Mouse (Mus musculus): Measurements from ENCODE around the gene Otogl. TPM values are rescaled to one million over a fixed set of nuclear protein-coding genes. Genes with fewer than 3 reads are reported as not detected.

The Otogl gene
- total and polyA plus RNA-seq, 3 experiments: under 0.01 TPM; not detected in 2

DNA sequence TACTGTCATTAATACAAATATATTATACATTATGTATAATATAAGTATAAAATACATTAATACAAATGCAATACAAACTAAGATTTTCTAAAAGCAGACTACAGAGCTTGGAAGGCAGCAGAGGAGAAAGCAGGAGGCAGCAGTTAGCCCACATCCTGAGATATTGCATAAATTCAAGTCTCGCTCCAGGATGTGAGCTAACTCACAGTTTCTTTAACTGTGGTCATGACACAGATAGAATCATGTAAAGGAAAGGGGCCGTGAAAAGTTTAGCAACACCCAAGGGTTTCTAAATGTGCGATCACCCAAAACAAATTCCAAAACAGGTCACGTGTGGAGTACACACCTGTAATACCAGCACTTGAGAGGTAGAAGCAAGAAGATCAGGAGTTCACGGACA is 39.4 kb downstream of the Otogl start:
- no peak for DNase-seq (ENCODE audit: low spot score)
- TF ChIP-seq TAL1 (conservative IDR thresholded peaks at IDR 0.05; ENCODE audit: low read depth, low read length): no peak
- Histone ChIP-seq H3K36me3 (replicated peaks) (no peaks in the 10 kb centered on the region), H3K4me3 (ENCODE audit: low read depth, low read length) (no peak overlapping the region), H3K27me3 (ENCODE audit: insufficient read depth, low read length) (no peaks in the 10 kb centered on the region), H3K9me3 (replicated peaks) (no peaks in the 10 kb centered on the region), H3K4me1 (ENCODE audit: insufficient read depth, low read depth, low read length) (no peaks in the 10 kb centered on the region)
- no peak for ATAC-seq (ENCODE audit: extremely low read depth, insufficient number of reproducible peaks, low FRiP score, poor library complexity, severe bottlenecking)

DNA sequence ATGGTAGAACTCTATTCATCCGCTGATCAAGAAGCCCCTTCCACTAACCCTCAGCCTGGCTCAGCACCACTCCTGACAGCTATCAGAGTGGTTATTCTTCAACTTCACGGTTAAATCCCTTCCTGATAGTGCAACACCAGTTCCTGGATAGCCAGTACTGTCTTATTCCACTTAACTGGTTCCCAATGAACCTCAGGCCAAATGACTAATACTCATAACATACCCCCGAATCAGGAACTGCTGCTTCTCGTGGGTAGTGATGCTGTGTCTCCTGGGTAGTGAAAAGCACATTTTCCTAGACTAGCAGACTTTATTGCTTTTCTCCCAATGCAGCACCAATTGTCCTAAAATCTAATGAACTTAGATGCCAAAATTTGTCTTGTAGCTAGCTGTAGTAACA is 39.8 kb downstream of the Otogl start:
- no peaks in the 10 kb centered on the region for H3K4me1 ChIP-seq (ENCODE audit: insufficient read depth, low read depth, low read length)
- no peaks in the 10 kb centered on the region for H3K36me3 ChIP-seq (replicated peaks)
- TF ChIP-seq CTCF (IDR thresholded peaks at IDR 0.05; ENCODE audit: low read depth, low read length): no peak
- TF ChIP-seq GATA1 (IDR thresholded peaks at IDR 0.05; ENCODE audit: borderline replicate concordance, low read length): no peak
- TF ChIP-seq GATA2 (IDR thresholded peaks at IDR 0.05; ENCODE audit: borderline replicate concordance, low read depth, low read length): no peak
- no peak for TF ChIP-seq TAL1 (conservative IDR thresholded peaks at IDR 0.05; ENCODE audit: low read depth, low read length)
- no peak for TF ChIP-seq POLR2AphosphoS5 (IDR thresholded peaks at IDR 0.05; ENCODE audit: insufficient replicate concordance, low read depth, low read length)
- no peaks in the 10 kb centered on the region for H3K27me3 ChIP-seq (ENCODE audit: insufficient read depth, low read length)
- ATAC-seq (ENCODE audit: extremely low read depth, insufficient number of reproducible peaks, low FRiP score, poor library complexity, severe bottlenecking) (no peak), DNase-seq (ENCODE audit: low spot score) (no peak)
- no peaks in the 10 kb centered on the region for H3K9me3 ChIP-seq (replicated peaks)
- H3K4me3 ChIP-seq (ENCODE audit: low read depth, low read length): no peak overlapping the region

DNA sequence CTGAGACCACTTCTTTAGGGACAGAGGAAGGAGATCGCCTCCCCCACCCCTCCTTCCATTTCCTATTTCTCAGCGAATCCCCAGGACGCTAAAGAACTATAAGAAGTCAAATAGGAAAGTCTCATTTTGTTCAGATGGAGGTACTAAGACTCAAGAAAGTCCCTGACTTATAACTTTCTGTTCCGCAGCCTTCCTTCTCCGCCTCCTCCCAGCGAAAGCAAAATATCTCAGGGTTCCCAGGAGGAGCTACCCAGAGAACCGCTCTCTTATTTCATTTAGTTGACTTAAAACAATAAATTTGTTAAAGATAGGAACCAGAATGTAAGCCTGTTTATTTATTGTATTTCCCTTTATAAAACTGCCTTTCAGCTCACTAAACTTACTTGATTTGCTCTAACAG is 41.4 kb downstream of the Otogl start:
- Histone ChIP-seq H3K27me3 (ENCODE audit: insufficient read depth, low read length) (no peaks in the 10 kb centered on the region), H3K9me3 (replicated peaks) (no peaks in the 10 kb centered on the region), H3K4me1 (ENCODE audit: insufficient read depth, low read depth, low read length) (no peaks in the 10 kb centered on the region), H3K4me3 (ENCODE audit: low read depth, low read length) (no peak overlapping the region), H3K36me3 (replicated peaks) (no peaks in the 10 kb centered on the region)
- DNase-seq (ENCODE audit: low spot score) (no peak), ATAC-seq (ENCODE audit: extremely low read depth, insufficient number of reproducible peaks, low FRiP score, poor library complexity, severe bottlenecking) (no peak)
- TF ChIP-seq TAL1 (conservative IDR thresholded peaks at IDR 0.05; ENCODE audit: low read depth, low read length): no peak
- TF ChIP-seq POLR2AphosphoS5 (IDR thresholded peaks at IDR 0.05; ENCODE audit: insufficient replicate concordance, low read depth, low read length): no peak
- no peak for TF ChIP-seq GATA2 (IDR thresholded peaks at IDR 0.05; ENCODE audit: borderline replicate concordance, low read depth, low read length)
- no peak for TF ChIP-seq CTCF (IDR thresholded peaks at IDR 0.05; ENCODE audit: low read depth, low read length)
- no peak for TF ChIP-seq GATA1 (IDR thresholded peaks at IDR 0.05; ENCODE audit: borderline replicate concordance, low read length)

DNA sequence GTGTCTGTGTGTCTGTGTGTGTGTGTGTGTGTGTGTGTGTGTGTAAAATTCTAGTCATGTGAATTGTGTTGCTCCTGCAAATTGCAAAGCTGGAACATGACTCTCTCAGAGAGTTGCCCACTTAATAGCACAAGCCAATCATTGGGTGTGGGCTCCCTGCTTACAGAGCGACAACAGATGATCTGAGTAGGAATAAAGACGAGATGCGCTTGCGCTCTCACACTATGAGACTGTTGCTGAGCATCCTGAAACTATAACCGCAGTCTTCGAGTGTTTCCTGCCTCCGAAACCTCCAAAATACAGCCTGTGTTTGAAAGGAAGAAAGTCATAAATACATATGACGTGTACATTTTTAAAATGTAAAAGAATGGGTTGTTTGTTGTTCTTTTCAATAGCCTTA is 43.0 kb downstream of the Otogl start:
- ATAC-seq (ENCODE audit: extremely low read depth, insufficient number of reproducible peaks, low FRiP score, poor library complexity, severe bottlenecking) (no peak), DNase-seq (ENCODE audit: low spot score) (no peak)
- no peak overlapping the region for H3K4me3 ChIP-seq (ENCODE audit: low read depth, low read length)
- H3K36me3 ChIP-seq (replicated peaks): no peaks in the 10 kb centered on the region
- no peak for TF ChIP-seq POLR2AphosphoS5 (IDR thresholded peaks at IDR 0.05; ENCODE audit: insufficient replicate concordance, low read depth, low read length)
- no peaks in the 10 kb centered on the region for H3K27me3 ChIP-seq (ENCODE audit: insufficient read depth, low read length)
- no peaks in the 10 kb centered on the region for H3K4me1 ChIP-seq (ENCODE audit: insufficient read depth, low read depth, low read length)
- no peaks in the 10 kb centered on the region for H3K9me3 ChIP-seq (replicated peaks)

DNA sequence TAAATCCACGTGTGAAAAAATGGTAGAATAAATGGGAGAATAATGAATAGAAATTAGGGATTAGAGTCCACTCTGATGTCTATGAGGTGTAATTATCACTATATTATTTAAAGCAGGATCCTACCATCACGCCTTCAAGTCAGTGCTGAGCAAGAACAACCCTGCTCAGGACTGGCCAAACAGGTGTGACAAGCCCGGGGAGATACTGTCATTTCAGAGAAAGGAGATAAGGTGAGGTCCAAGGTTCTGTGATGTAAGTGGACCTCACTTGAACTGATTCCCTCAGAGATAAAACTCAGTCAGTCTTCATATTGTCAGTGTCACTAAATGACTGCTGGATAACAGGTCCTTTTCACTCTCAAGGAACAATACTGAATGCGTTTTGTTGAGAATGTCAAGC is 44.5 kb downstream of the Otogl start:
- Histone ChIP-seq H3K4me1 (ENCODE audit: insufficient read depth, low read depth, low read length) (no peaks in the 10 kb centered on the region), H3K27me3 (ENCODE audit: insufficient read depth, low read length) (no peaks in the 10 kb centered on the region), H3K9me3 (replicated peaks) (no peaks in the 10 kb centered on the region), H3K36me3 (replicated peaks) (no peaks in the 10 kb centered on the region), H3K4me3 (ENCODE audit: low read depth, low read length) (no peak overlapping the region)
- TF ChIP-seq CTCF (IDR thresholded peaks at IDR 0.05; ENCODE audit: low read depth, low read length): no peak
- no peak for TF ChIP-seq GATA1 (IDR thresholded peaks at IDR 0.05; ENCODE audit: borderline replicate concordance, low read length)
- no peak for TF ChIP-seq POLR2AphosphoS5 (IDR thresholded peaks at IDR 0.05; ENCODE audit: insufficient replicate concordance, low read depth, low read length)
- no peak for TF ChIP-seq TAL1 (conservative IDR thresholded peaks at IDR 0.05; ENCODE audit: low read depth, low read length)
- TF ChIP-seq GATA2 (IDR thresholded peaks at IDR 0.05; ENCODE audit: borderline replicate concordance, low read depth, low read length): no peak
- DNase-seq (ENCODE audit: low spot score) (no peak), ATAC-seq (ENCODE audit: extremely low read depth, insufficient number of reproducible peaks, low FRiP score, poor library complexity, severe bottlenecking) (no peak)

DNA sequence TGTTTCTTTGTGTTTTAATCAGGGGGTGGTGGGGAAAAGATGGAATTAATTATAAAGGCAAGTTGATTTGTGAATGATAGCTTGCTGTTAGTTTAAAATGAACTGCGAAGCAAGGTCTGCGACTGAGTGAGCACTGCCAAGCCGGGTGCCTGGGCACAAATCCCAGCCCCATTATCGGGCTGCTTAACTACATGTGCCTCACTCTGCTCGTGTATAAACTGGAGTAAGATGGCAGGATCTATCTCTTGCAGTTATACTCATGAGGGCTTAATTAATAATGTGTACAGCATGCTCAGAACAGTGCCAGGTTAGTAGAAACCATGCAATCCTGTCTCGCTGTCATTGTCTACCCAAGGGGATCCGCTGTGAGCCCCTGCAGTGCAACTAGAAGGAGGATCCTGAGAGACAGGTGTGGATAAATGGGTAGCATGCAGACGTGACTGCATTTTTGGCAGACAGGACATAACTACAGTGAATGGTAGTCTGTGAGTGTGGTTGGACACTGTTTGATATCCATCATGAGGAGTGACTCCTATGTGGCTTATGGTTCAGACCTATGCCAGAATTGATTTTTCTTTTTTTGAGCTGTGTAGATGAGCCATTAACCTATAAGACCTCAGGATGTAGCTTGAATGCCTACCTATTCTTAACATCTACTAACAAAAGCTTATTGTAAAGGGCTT is 51.6 kb downstream of the Otogl start:
- TF ChIP-seq GATA1 (IDR thresholded peaks at IDR 0.05; ENCODE audit: borderline replicate concordance, low read length) (no peak), GATA2 (IDR thresholded peaks at IDR 0.05; ENCODE audit: borderline replicate concordance, low read depth, low read length) (no peak)
- no peak for ATAC-seq (ENCODE audit: extremely low read depth, insufficient number of reproducible peaks, low FRiP score, poor library complexity, severe bottlenecking)
- no peak overlapping the region for H3K4me3 ChIP-seq (ENCODE audit: low read depth, low read length)

DNA sequence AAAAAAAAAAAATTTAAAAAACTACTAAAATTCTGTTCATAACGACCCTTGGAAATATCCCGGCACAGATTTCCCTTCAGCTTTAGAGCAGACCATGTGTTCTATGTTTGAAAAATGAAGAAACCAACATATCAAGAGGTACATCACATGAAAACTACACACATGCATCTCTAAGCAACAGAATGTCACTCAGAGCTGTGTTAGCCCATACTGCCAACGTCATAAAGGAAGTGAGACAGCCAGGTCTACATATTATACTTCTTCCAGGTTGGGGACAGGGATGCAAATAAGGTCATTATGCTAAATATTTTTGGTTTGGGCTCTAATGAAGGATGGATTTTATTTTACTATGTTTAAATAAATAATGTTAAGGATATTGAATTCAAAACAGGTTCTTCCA is 52.7 kb downstream of the Otogl start:
- DNase-seq (ENCODE audit: low spot score) (no peak), ATAC-seq (ENCODE audit: extremely low read depth, insufficient number of reproducible peaks, low FRiP score, poor library complexity, severe bottlenecking) (no peak)
- H3K4me3 ChIP-seq (ENCODE audit: low read depth, low read length): no peak overlapping the region
- no peaks in the 10 kb centered on the region for H3K27me3 ChIP-seq (ENCODE audit: insufficient read depth, low read length)
- no peaks in the 10 kb centered on the region for H3K36me3 ChIP-seq (replicated peaks)
- no peaks in the 10 kb centered on the region for H3K9me3 ChIP-seq (replicated peaks)
- TF ChIP-seq GATA2 (IDR thresholded peaks at IDR 0.05; ENCODE audit: borderline replicate concordance, low read depth, low read length): no peak
- no peak for TF ChIP-seq GATA1 (IDR thresholded peaks at IDR 0.05; ENCODE audit: borderline replicate concordance, low read length)
- no peak for TF ChIP-seq POLR2AphosphoS5 (IDR thresholded peaks at IDR 0.05; ENCODE audit: insufficient replicate concordance, low read depth, low read length)
- no peak for TF ChIP-seq TAL1 (conservative IDR thresholded peaks at IDR 0.05; ENCODE audit: low read depth, low read length)
- H3K4me1 ChIP-seq (ENCODE audit: insufficient read depth, low read depth, low read length): no peaks in the 10 kb centered on the region

More for the DNA sequence above, 51.6 kb downstream of the Otogl start:
- no peak for DNase-seq (ENCODE audit: low spot score)
- Histone ChIP-seq H3K36me3 (replicated peaks) (no peaks in the 10 kb centered on the region), H3K9me3 (replicated peaks) (no peaks in the 10 kb centered on the region), H3K4me1 (ENCODE audit: insufficient read depth, low read depth, low read length) (no peaks in the 10 kb centered on the region), H3K27me3 (ENCODE audit: insufficient read depth, low read length) (no peaks in the 10 kb centered on the region)

Data from G1E (cell line).